Mouse (Mus musculus): ENCODE results near the gene Rnf44. TPM values are rescaled to one million over a fixed set of nuclear protein-coding genes. Genes with fewer than 3 reads are reported as not detected.

Rnf44 gene
- polyA plus RNA-seq, 1 experiment from 2014 or later: 49.6 TPM

DNA sequence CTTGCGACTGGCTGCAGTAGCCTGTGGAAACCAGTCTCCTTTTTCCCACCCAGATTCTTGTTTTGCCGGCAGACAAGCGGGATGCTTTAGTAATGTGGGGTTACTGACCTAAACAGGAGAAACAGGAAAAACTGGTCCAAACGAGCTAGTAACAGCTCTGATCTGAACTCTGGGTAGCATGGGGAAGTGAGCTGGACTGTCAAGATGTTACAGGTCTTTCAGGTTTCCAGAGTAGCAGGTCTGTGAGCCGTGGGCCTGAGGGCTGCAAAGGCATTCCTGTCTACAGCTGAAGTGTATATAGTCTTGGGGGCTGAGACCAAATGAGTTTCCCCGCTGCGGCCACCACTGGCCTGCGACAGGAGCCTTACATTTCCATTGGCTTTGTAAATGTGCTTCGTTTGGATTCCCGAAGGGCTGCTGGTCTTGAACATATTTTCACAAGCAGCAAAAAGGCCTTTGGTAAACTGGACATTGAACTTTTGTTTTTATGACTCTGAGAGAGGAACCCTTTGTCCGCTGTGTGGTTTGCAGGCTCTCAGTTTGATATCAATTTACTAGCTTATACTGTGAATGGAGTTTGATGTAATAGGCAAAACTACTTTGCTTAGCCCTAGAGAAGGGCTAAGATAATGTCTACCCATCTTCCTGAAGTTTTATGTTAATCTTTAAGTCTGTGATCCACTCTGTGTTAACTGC, 17.7 kb downstream of the Rnf44 start:
- no peak overlapping the region for H3K9ac ChIP-seq (ENCODE audit: low read length)
- H3K4me3 ChIP-seq (ENCODE audit: low read depth, low read length): no peak overlapping the region
- TF ChIP-seq EP300 (optimal IDR thresholded peaks at IDR 0.05): peak; percentile 91
- TF ChIP-seq CTCF (IDR thresholded peaks at IDR 0.05; ENCODE audit: low read depth): no peak
- no peaks in the 10 kb centered on the region for H3K9me3 ChIP-seq (ENCODE audit: control insufficient read depth, low read length)
- 0 out of 2 replicates have a peak overlapping the region, but pooled peaks have one; percentile 45 for H3K27ac ChIP-seq (replicated peaks)
- H3K36me3 ChIP-seq (ENCODE audit: control insufficient read depth, insufficient read depth, low read length): peaks cover 16% of the 10 kb centered on the region; the same call in 1 of the 2 replicates
- H3K4me1 ChIP-seq (replicated peaks; ENCODE audit: control insufficient read depth, insufficient read depth): no peaks in the 10 kb centered on the region
- DNase-seq (ENCODE audit: low spot score): peak; percentile 29
- no peaks in the 10 kb centered on the region for H3K27me3 ChIP-seq (ENCODE audit: control insufficient read depth, insufficient read depth, low read length)
- no peak overlapping the region for H3K4me2 ChIP-seq (replicated peaks; ENCODE audit: low read depth)
- ATAC-seq (ENCODE audit: low FRiP score, low TSS enrichment): peak; percentile 56
- 40% methylated on average over 11 of the region's 11 CpGs for WGBS

- WGBS: 54% methylated on average over 2 of the region's 2 CpGs
Measured at GRCm38 (mm10) chr13:54670491-54670890, 23.2 kb downstream of the Rnf44 start.

GRCm38 (mm10) chr13:54665062-54665461, 28.6 kb downstream of the Rnf44 start:
- Histone ChIP-seq H3K9ac (ENCODE audit: low read length) (no peak overlapping the region), H3K4me3 (ENCODE audit: low read depth, low read length) (no peak overlapping the region), H3K27me3 (ENCODE audit: control insufficient read depth, insufficient read depth, low read length) (no peaks in the 10 kb centered on the region), H3K27ac (replicated peaks) (no peak overlapping the region), H3K4me1 (replicated peaks; ENCODE audit: control insufficient read depth, insufficient read depth) (no peaks in the 10 kb centered on the region), H3K4me2 (replicated peaks; ENCODE audit: low read depth) (no peak overlapping the region), H3K9me3 (ENCODE audit: control insufficient read depth, low read length) (no peaks in the 10 kb centered on the region), H3K36me3 (ENCODE audit: control insufficient read depth, insufficient read depth, low read length) (peaks cover 13% of the 10 kb centered on the region)
- 60% methylated on average over 7 of the region's 7 CpGs for WGBS
- ATAC-seq (ENCODE audit: low FRiP score, low TSS enrichment): peak; percentile 60; the same call in 1 of the 2 replicates
- TF ChIP-seq CTCF (IDR thresholded peaks at IDR 0.05; ENCODE audit: low read depth) (no peak), EP300 (optimal IDR thresholded peaks at IDR 0.05) (no peak)
- peak; percentile 48 for DNase-seq (ENCODE audit: low spot score)

More at GRCm38 (mm10) chr13:54670491-54670890, 23.2 kb downstream of the Rnf44 start:
- H3K4me2 ChIP-seq (replicated peaks; ENCODE audit: low read depth): no peak overlapping the region
- H3K27ac ChIP-seq (replicated peaks): no peak overlapping the region
- no peak for ATAC-seq (ENCODE audit: low FRiP score, low TSS enrichment)
- TF ChIP-seq CTCF (IDR thresholded peaks at IDR 0.05; ENCODE audit: low read depth) (no peak), EP300 (optimal IDR thresholded peaks at IDR 0.05) (no peak)
- H3K4me3 ChIP-seq (ENCODE audit: low read depth, low read length): no peak overlapping the region
- H3K9ac ChIP-seq (ENCODE audit: low read length): no peak overlapping the region
- H3K27me3 ChIP-seq (ENCODE audit: control insufficient read depth, insufficient read depth, low read length): no peaks in the 10 kb centered on the region
- no peaks in the 10 kb centered on the region for H3K4me1 ChIP-seq (replicated peaks; ENCODE audit: control insufficient read depth, insufficient read depth)
- H3K36me3 ChIP-seq (ENCODE audit: control insufficient read depth, insufficient read depth, low read length): no peaks in the 10 kb centered on the region; the same call in 1 of the 2 replicates
- no peaks in the 10 kb centered on the region for H3K9me3 ChIP-seq (ENCODE audit: control insufficient read depth, low read length)
- no peak for DNase-seq (ENCODE audit: low spot score)

DNA sequence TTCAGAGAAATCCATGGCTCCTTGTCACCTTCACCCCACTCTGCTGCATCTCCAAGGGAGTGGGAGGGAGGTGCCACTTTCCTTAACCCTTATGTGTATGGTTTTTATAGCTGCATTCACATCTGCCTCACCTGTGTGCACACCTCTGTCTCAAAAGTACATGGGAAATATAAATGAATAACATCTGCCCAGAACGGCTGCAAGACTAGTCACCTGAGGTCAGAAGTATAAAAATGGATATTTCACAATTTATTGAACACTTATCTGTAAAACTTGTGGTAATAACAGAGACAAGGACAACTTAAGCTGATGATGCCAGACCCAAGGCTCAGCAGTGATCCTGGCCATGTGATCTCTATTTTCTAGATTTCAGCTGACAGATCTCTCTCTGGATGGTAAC, 29.2 kb downstream of the Rnf44 start:
- WGBS: 92% methylated on average over 1 of the region's 1 CpGs
- Histone ChIP-seq H3K4me1 (replicated peaks; ENCODE audit: control insufficient read depth, insufficient read depth) (no peaks in the 10 kb centered on the region), H3K4me3 (ENCODE audit: low read depth, low read length) (no peak overlapping the region), H3K27ac (replicated peaks) (no peak overlapping the region), H3K36me3 (ENCODE audit: control insufficient read depth, insufficient read depth, low read length) (peaks cover 13% of the 10 kb centered on the region), H3K4me2 (replicated peaks; ENCODE audit: low read depth) (no peak overlapping the region), H3K27me3 (ENCODE audit: control insufficient read depth, insufficient read depth, low read length) (no peaks in the 10 kb centered on the region), H3K9me3 (ENCODE audit: control insufficient read depth, low read length) (no peaks in the 10 kb centered on the region), H3K9ac (ENCODE audit: low read length) (no peak overlapping the region)
- DNase-seq (ENCODE audit: low spot score) (no peak), ATAC-seq (ENCODE audit: low FRiP score, low TSS enrichment) (no peak)
- TF ChIP-seq CTCF (IDR thresholded peaks at IDR 0.05; ENCODE audit: low read depth) (no peak), EP300 (optimal IDR thresholded peaks at IDR 0.05) (no peak)

DNA sequence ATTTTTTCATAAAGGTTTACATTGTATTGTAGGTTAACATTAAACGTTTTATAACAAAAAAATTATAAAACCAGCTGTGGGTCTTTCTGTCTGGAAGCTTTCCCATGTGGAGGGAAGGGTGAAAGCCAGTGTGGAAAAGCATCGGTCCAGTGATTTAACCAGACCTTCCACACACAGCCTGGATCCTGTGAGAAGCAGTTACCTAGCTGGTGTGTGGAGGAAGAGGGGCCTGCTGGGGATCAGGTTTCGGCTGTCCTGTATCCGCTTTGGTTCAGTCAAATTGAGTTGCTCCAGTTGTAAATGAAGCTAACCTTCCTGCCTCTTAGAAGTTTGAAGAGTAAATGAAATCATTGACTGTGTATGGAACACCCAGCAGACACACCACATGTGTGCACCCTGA, 29.7 kb downstream of the Rnf44 start:
- ATAC-seq (ENCODE audit: low FRiP score, low TSS enrichment) (no peak), DNase-seq (ENCODE audit: low spot score) (no peak)
- no peak overlapping the region for H3K4me2 ChIP-seq (replicated peaks; ENCODE audit: low read depth)
- no peak overlapping the region for H3K9ac ChIP-seq (ENCODE audit: low read length)
- peaks cover 13% of the 10 kb centered on the region for H3K36me3 ChIP-seq (ENCODE audit: control insufficient read depth, insufficient read depth, low read length)
- no peaks in the 10 kb centered on the region for H3K9me3 ChIP-seq (ENCODE audit: control insufficient read depth, low read length)
- 72% methylated on average over 4 of the region's 4 CpGs for WGBS
- H3K4me3 ChIP-seq (ENCODE audit: low read depth, low read length): no peak overlapping the region
- no peak for TF ChIP-seq CTCF (IDR thresholded peaks at IDR 0.05; ENCODE audit: low read depth)
- TF ChIP-seq EP300 (optimal IDR thresholded peaks at IDR 0.05): no peak
- H3K27me3 ChIP-seq (ENCODE audit: control insufficient read depth, insufficient read depth, low read length): no peaks in the 10 kb centered on the region
- H3K4me1 ChIP-seq (replicated peaks; ENCODE audit: control insufficient read depth, insufficient read depth): no peaks in the 10 kb centered on the region
- no peak overlapping the region for H3K27ac ChIP-seq (replicated peaks)

GRCm38 (mm10) chr13:54661358-54661757, 32.3 kb downstream of the Rnf44 start:
- TF ChIP-seq CTCF (IDR thresholded peaks at IDR 0.05; ENCODE audit: low read depth) (no peak; the same call in 1 of the 2 replicates), EP300 (optimal IDR thresholded peaks at IDR 0.05) (no peak)
- Histone ChIP-seq H3K36me3 (ENCODE audit: control insufficient read depth, insufficient read depth, low read length) (peaks cover 17% of the 10 kb centered on the region), H3K9ac (ENCODE audit: low read length) (no peak overlapping the region), H3K4me2 (replicated peaks; ENCODE audit: low read depth) (0 out of 2 replicates have a peak overlapping the region, but pooled peaks have one; percentile 25), H3K4me3 (ENCODE audit: low read depth, low read length) (no peak overlapping the region), H3K9me3 (ENCODE audit: control insufficient read depth, low read length) (no peaks in the 10 kb centered on the region), H3K4me1 (replicated peaks; ENCODE audit: control insufficient read depth, insufficient read depth) (no peaks in the 10 kb centered on the region), H3K27ac (replicated peaks) (no peak overlapping the region), H3K27me3 (ENCODE audit: control insufficient read depth, insufficient read depth, low read length) (no peaks in the 10 kb centered on the region)
- 60% methylated on average over 12 of the region's 12 CpGs for WGBS
- DNase-seq (ENCODE audit: low spot score): peak; percentile 58
- peak; percentile 73 for ATAC-seq (ENCODE audit: low FRiP score, low TSS enrichment)
